Mouse (Mus musculus): Measurements from ENCODE around the gene Ccin. TPM values are rescaled to one million over a fixed set of nuclear protein-coding genes. Genes with fewer than 3 reads are reported as not detected.

Ccin gene
- polyA plus RNA-seq (2017; shearing (Covaris generic)), result not detected

GRCm38 (mm10) chr4:43983181-43983580 is at the start of gene Ccin:
Gene Ccin (plus strand): TSS chr4:43983483.

DNA sequence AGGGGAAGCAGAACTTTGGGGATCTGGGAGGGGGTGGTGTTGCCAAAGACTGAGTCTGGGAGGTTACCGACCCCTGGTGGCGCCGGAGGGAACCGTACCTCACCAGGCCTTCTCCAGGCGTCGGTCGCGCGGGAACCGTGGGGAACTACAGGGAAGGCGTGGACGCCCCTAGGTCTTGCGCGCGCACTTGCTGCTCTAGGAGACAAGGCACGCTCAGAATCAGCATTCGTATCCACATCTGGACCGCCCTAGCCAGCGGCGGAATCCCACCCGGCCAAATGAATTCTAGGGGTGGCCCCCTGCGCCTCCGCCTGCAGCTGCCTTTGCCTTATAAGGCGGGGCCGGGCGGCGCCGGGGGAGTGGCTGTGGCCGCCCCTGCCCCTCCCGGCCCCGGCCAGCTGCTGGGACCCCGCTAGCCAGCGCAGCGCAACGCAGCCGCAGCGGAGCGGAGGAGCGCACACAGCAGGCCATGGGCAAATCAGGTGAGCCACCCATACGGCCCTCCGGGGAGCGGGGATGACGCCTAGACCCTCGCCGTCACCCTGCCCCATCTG is 25.9 kb upstream of the Ccin start, which contains the start of gene Glipr2:
TSS of gene Glipr2 (plus strand) at position 110 of the 554 bp plus-strand sequence.

GRCm38 (mm10) chr4:44004126-44004525 is 20.8 kb downstream of the Ccin start, which contains the start of gene Clta:
Gene Clta (plus strand): TSS chr4:44004452.

Other genes starting within 250 kb of the Ccin start
- gene Olfr159, start 212.5 kb upstream of the Ccin start, polyA plus RNA-seq (2017; shearing (Covaris generic)), result not detected
- gene Olfr156, start 159.6 kb upstream of the Ccin start, polyA plus RNA-seq (2017; shearing (Covaris generic)), result not detected
- 0.10 TPM for gene Olfr157, start 143.3 kb upstream of the Ccin start, polyA plus RNA-seq (2017; shearing (Covaris generic))
- not detected for gene Olfr155, start 131.9 kb upstream of the Ccin start, polyA plus RNA-seq (2017; shearing (Covaris generic))
- gene Reck, start 108.0 kb upstream of the Ccin start, polyA plus RNA-seq (2017; shearing (Covaris generic)), result 6.3 TPM
- gene Glipr2, start 26.1 kb upstream of the Ccin start, polyA plus RNA-seq (2017; shearing (Covaris generic)), result 219 TPM
- 155 TPM for gene Clta, start 21.0 kb downstream of the Ccin start, polyA plus RNA-seq (2017; shearing (Covaris generic))
- 56.0 TPM for gene Gne, start 100.7 kb downstream of the Ccin start, polyA plus RNA-seq (2017; shearing (Covaris generic))